Mouse (Mus musculus) midbrain, embryonic 12.5 days (tissue): ENCODE measurements at regions not wholly inside any gene's neighbourhood (a gene's known extent, or its start where the extent isn't known, plus 50 kb on each side); places are given as distances from the start of the nearest gene placed in this dataset.
"Not testable (repeated sequence)": the region's sequence is repeated elsewhere in the genome, so short reads cannot be mapped to it uniquely, and the experiment has no call there.

Source experiments
- ATAC-seq: fragments of 200-750 bp; cut with Nextera tagmentation; 2 replicates; pipeline ENCODE4 v1.8.0; 2017; ENCODE audit warnings: low read depth, moderate TSS enrichment, moderate library complexity; ENCODE audit not compliant: low FRiP score
- H3K27ac ChIP-seq: fragments of 300-500 bp; sonication (generic); replicated peaks from 2 replicates; pipeline ENCODE4 v1.5.1; 2016; ENCODE audit warnings: mild to moderate bottlenecking
- H3K27me3 ChIP-seq: fragments of 300-500 bp; sonication (generic); 2 replicates; pipeline ENCODE4 v1.6.1; 2016; ENCODE audit warnings: mild to moderate bottlenecking
- H3K36me3 ChIP-seq: fragments of 300-500 bp; sonication (generic); 2 replicates; pipeline ENCODE4 v1.6.1; 2016
- H3K4me1 ChIP-seq: fragments of 300-500 bp; sonication (generic); 2 replicates; pipeline ENCODE4 v1.6.1; 2016
- H3K4me2 ChIP-seq: fragments of 300-500 bp; sonication (generic); replicated peaks from 2 replicates; pipeline ENCODE4 v1.6.1; 2016; ENCODE audit warnings: mild to moderate bottlenecking, moderate library complexity
- H3K4me3 ChIP-seq: fragments of 300-500 bp; sonication (generic); 2 replicates; pipeline ENCODE4 v1.5.1; 2016; ENCODE audit warnings: mild to moderate bottlenecking
- H3K9ac ChIP-seq: fragments of 300-500 bp; sonication (generic); replicated peaks from 2 replicates; pipeline ENCODE4 v1.6.1; 2016; ENCODE audit warnings: mild to moderate bottlenecking, moderate library complexity
- H3K9me3 ChIP-seq: fragments of 300-500 bp; sonication (generic); 2 replicates; pipeline ENCODE4 v1.6.1; 2016; ENCODE audit warnings: mild to moderate bottlenecking
- WGBS: fragments of 180-500 bp; shearing (Covaris S2); methylation state at CpG from one replicate; pipeline ENCODE4 v1.1.7; 2016; 5-methylcytosine and 5-hydroxymethylcytosine counted together

- Histone ChIP-seq H3K4me1 (no peaks in the 10 kb centered on the region), H3K4me3 (no peak overlapping the region), H3K27me3 (no peaks in the 10 kb centered on the region), H3K27ac (no peak overlapping the region), H3K9me3 (no peaks in the 10 kb centered on the region), H3K4me2 (no peak overlapping the region), H3K36me3 (no peaks in the 10 kb centered on the region), H3K9ac (no peak overlapping the region)
- 93% methylated on average over 5 of the region's 5 CpGs for WGBS
- no peak for ATAC-seq
Measured at GRCm38 (mm10) chr7:64003904-64004303, 65.2 kb upstream of the Klf13 start.

GRCm38 (mm10) chr7:64001611-64002111 is 62.9 kb upstream of the Klf13 start:
- no peak for ATAC-seq
- no peak overlapping the region for H3K27ac ChIP-seq
- no peaks in the 10 kb centered on the region for H3K9me3 ChIP-seq
- H3K27me3 ChIP-seq = no peaks in the 10 kb centered on the region
- H3K36me3 ChIP-seq = no peaks in the 10 kb centered on the region
- 64% methylated on average over 9 of the region's 9 CpGs for WGBS
- H3K4me2 ChIP-seq = no peak overlapping the region
- H3K9ac ChIP-seq = no peak overlapping the region
- H3K4me3 ChIP-seq = no peak overlapping the region
- no peaks in the 10 kb centered on the region for H3K4me1 ChIP-seq

GRCm38 (mm10) chr7:63998995-63999960 is 60.6 kb upstream of the Klf13 start:
- Histone ChIP-seq H3K36me3 (no peaks in the 10 kb centered on the region), H3K4me2 (no peak overlapping the region), H3K9me3 (no peaks in the 10 kb centered on the region), H3K4me1 (no peaks in the 10 kb centered on the region), H3K4me3 (no peak overlapping the region), H3K9ac (no peak overlapping the region), H3K27me3 (no peaks in the 10 kb centered on the region), H3K27ac (no peak overlapping the region)
- 75% methylated on average over 6 of the region's 6 CpGs for WGBS
- no peak for ATAC-seq

GRCm38 (mm10) chr7:63997997-63998396 is 59.3 kb upstream of the Klf13 start:
- Histone ChIP-seq H3K4me3 (no peak overlapping the region), H3K9ac (no peak overlapping the region), H3K27ac (no peak overlapping the region), H3K27me3 (no peaks in the 10 kb centered on the region), H3K36me3 (no peaks in the 10 kb centered on the region), H3K9me3 (no peaks in the 10 kb centered on the region), H3K4me1 (no peaks in the 10 kb centered on the region), H3K4me2 (no peak overlapping the region)
- ATAC-seq = no peak
- 84% methylated on average over 3 of the region's 3 CpGs for whole genome bisulfite sequencing

- Histone ChIP-seq H3K4me1 (no peaks in the 10 kb centered on the region), H3K27me3 (no peaks in the 10 kb centered on the region), H3K36me3 (no peaks in the 10 kb centered on the region), H3K9ac (no peak overlapping the region), H3K27ac (no peak overlapping the region), H3K9me3 (no peaks in the 10 kb centered on the region), H3K4me3 (no peak overlapping the region), H3K4me2 (no peak overlapping the region)
- WGBS = 90% methylated on average over 6 of the region's 6 CpGs
- ATAC-seq = no peak
Measured at GRCm38 (mm10) chr7:63996581-63997098, 57.9 kb upstream of the Klf13 start.

GRCm38 (mm10) chr7:63995255-63995980 is 56.7 kb upstream of the Klf13 start:
- ATAC-seq = no peak

GRCm38 (mm10) chr7:63994769-63995168 is 56.1 kb upstream of the Klf13 start:
- H3K27ac ChIP-seq, H3K4me3 ChIP-seq, H3K4me1 ChIP-seq, H3K9me3 ChIP-seq, H3K9ac ChIP-seq, H3K4me2 ChIP-seq, H3K36me3 ChIP-seq, H3K27me3 ChIP-seq, ATAC-seq: not testable (repeated sequence)
- 77% methylated on average over 3 of the region's 3 CpGs for WGBS

More at GRCm38 (mm10) chr7:63995255-63995980, 56.7 kb upstream of the Klf13 start:
- WGBS = 87% methylated on average over 3 of the region's 3 CpGs
- no peaks in the 10 kb centered on the region for H3K27me3 ChIP-seq
- no peaks in the 10 kb centered on the region for H3K4me1 ChIP-seq
- no peak overlapping the region for H3K4me3 ChIP-seq
- no peak overlapping the region for H3K27ac ChIP-seq
- H3K9ac ChIP-seq = no peak overlapping the region
- H3K4me2 ChIP-seq = no peak overlapping the region
- H3K36me3 ChIP-seq = no peaks in the 10 kb centered on the region
- no peaks in the 10 kb centered on the region for H3K9me3 ChIP-seq

GRCm38 (mm10) chr7:63992155-63992554 is 53.4 kb upstream of the Klf13 start:
- no peaks in the 10 kb centered on the region for H3K27me3 ChIP-seq
- WGBS = 96% methylated on average over 13 of the region's 13 CpGs
- no peak overlapping the region for H3K4me3 ChIP-seq
- peaks cover 2% of the 10 kb centered on the region for H3K4me1 ChIP-seq
- H3K27ac ChIP-seq = no peak overlapping the region
- H3K4me2 ChIP-seq = no peak overlapping the region
- H3K36me3 ChIP-seq = no peaks in the 10 kb centered on the region
- no peaks in the 10 kb centered on the region for H3K9me3 ChIP-seq
- no peak for ATAC-seq
- no peak overlapping the region for H3K9ac ChIP-seq

GRCm38 (mm10) chr7:63991085-63992010 is 52.6 kb upstream of the Klf13 start:
- H3K36me3 ChIP-seq = no peaks in the 10 kb centered on the region
- H3K9ac ChIP-seq = no peak overlapping the region
- H3K4me2 ChIP-seq = no peak overlapping the region
- no peaks in the 10 kb centered on the region for H3K27me3 ChIP-seq
- H3K4me3 ChIP-seq = no peak overlapping the region
- H3K9me3 ChIP-seq = no peaks in the 10 kb centered on the region
- no peak overlapping the region for H3K27ac ChIP-seq
- WGBS = 90% methylated on average over 12 of the region's 12 CpGs
- ATAC-seq = no peak
- H3K4me1 ChIP-seq = peaks cover 10% of the 10 kb centered on the region

GRCm38 (mm10) chr7:63990312-63991028 is 51.8 kb upstream of the Klf13 start:
- H3K4me1 ChIP-seq = peaks cover 16% of the 10 kb centered on the region
- H3K9me3 ChIP-seq = no peaks in the 10 kb centered on the region
- no peak overlapping the region for H3K4me2 ChIP-seq
- no peaks in the 10 kb centered on the region for H3K36me3 ChIP-seq
- no peaks in the 10 kb centered on the region for H3K27me3 ChIP-seq
- WGBS = 83% methylated on average over 8 of the region's 8 CpGs
- no peak for ATAC-seq
- no peak overlapping the region for H3K4me3 ChIP-seq
- no peak overlapping the region for H3K27ac ChIP-seq
- H3K9ac ChIP-seq = no peak overlapping the region

GRCm38 (mm10) chr7:63989736-63990135 is 51.0 kb upstream of the Klf13 start:
- H3K4me1 ChIP-seq = peaks cover 16% of the 10 kb centered on the region
- H3K9ac ChIP-seq = no peak overlapping the region
- H3K9me3 ChIP-seq = no peaks in the 10 kb centered on the region
- H3K4me3 ChIP-seq = no peak overlapping the region
- no peaks in the 10 kb centered on the region for H3K36me3 ChIP-seq
- ATAC-seq = no peak
- H3K27ac ChIP-seq = no peak overlapping the region
- no peak overlapping the region for H3K4me2 ChIP-seq
- no peaks in the 10 kb centered on the region for H3K27me3 ChIP-seq
